Mouse (Mus musculus): ENCODE data around the gene Inpp5a.

DNA sequence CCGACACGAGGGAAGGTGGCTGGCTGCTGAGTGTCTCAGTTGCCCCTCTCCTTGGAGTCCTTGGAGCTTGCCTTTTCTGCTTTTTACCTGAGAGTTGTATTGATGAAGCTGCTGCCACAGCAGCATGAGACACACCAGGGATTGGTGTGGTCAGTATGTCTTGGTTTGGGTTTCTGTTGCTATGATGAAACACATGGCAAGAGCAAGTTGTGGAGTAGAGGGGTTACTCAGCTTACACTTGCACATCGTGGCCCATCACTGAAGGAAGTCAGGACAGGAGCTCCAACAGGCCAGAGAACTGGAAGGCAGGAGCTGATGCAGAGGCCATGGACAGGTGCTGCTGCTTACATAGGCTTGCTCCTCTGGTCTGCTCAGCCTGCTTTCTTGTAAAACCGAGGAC is 76.6 kb downstream of the Inpp5a start:
- TF ChIP-seq CTCF (IDR thresholded peaks at IDR 0.05; ENCODE audit: low read depth) (no peak), EP300 (optimal IDR thresholded peaks at IDR 0.05) (no peak)
